Mouse (Mus musculus) heart, embryonic 11.5 days (tissue): ENCODE measurements at regions not wholly inside any gene's neighbourhood (a gene's known extent, or its start where the extent isn't known, plus 50 kb on each side); places are given as distances from the start of the nearest gene placed in this dataset.

ENCODE experiments used
- ATAC-seq: fragments of 200-750 bp; cut with Nextera tagmentation; replicated peaks from 2 replicates; pipeline ENCODE4 v1.8.0; 2017; ENCODE audit warnings: moderate library complexity; ENCODE audit not compliant: insufficient number of reproducible peaks, low FRiP score, low TSS enrichment
- H3K27ac ChIP-seq: fragments of 300-500 bp; sonication (generic); 2 replicates; pipeline ENCODE4 v1.5.1; 2014; ENCODE audit warnings: mild to moderate bottlenecking, low read depth, low read length
- H3K27me3 ChIP-seq: fragments of 300-500 bp; sonication (generic); 2 replicates; pipeline ENCODE4 v1.6.1; 2014; ENCODE audit warnings: mild to moderate bottlenecking, low read length, mixed read lengths; ENCODE audit not compliant: control insufficient read depth, insufficient read depth
- H3K36me3 ChIP-seq: fragments of 300-500 bp; sonication (generic); 2 replicates; pipeline ENCODE4 v1.6.1; 2014; ENCODE audit warnings: mild to moderate bottlenecking, low read length, moderate library complexity, mixed read lengths; ENCODE audit not compliant: control insufficient read depth, insufficient read depth
- H3K4me1 ChIP-seq: fragments of 300-500 bp; sonication (generic); 2 replicates; pipeline ENCODE4 v1.6.1; 2014; ENCODE audit warnings: low read length; ENCODE audit not compliant: control insufficient read depth, insufficient read depth
- H3K4me2 ChIP-seq: fragments of 300-500 bp; sonication (generic); 2 replicates; pipeline ENCODE4 v1.6.1; 2014; ENCODE audit warnings: mild to moderate bottlenecking, moderate library complexity
- H3K4me3 ChIP-seq: fragments of 300-500 bp; sonication (generic); 2 replicates; pipeline ENCODE4 v1.5.1; 2014; ENCODE audit warnings: low read depth, low read length
- H3K9ac ChIP-seq: fragments of 300-500 bp; sonication (generic); 2 replicates; pipeline ENCODE4 v1.6.1; 2014; ENCODE audit warnings: mild to moderate bottlenecking, low read depth, low read length, moderate library complexity
- H3K9me3 ChIP-seq: fragments of 300-500 bp; sonication (generic); replicated peaks from 2 replicates; pipeline ENCODE4 v1.6.1; 2016; ENCODE audit warnings: low read length; ENCODE audit not compliant: control insufficient read depth
- WGBS: fragments of 180-500 bp; shearing (Covaris S2); extraction: QIAGEN DNeasy Blood & Tissue Kit; methylation state at CpG from one replicate; pipeline ENCODE4 v1.1.7; 2014; ENCODE audit not compliant: insufficient replicate concordance; 5-methylcytosine and 5-hydroxymethylcytosine counted together

DNA sequence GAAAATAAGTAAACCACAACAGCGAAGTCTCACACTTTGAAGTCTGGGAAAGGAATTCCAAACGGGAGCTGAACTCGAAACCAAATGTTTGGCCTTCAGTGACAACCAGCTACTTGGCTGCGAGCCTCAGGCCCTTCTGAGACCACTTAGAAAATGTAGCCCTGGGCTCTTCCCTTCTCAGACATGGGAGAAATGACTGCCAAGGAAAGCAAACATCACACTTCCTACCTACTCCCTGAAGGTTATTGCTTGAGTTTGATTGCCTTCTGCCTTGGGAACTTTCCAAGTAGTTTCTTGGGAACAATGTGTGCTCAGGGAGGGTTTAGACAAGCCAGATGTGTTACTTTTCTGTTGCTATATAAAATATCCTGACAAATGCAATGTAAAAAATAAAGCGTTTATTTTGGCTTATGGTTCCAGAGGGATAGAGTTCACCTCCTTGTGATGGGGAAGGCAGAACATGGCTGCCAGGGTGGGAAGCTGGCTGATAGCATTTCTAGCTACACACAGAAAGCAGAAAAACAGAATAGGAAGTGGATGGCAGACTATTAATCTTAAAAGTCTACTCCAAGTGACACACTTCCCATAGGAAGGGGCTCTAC is 194.8 kb upstream of the Rack1 start:
- no peak overlapping the region for H3K4me2 ChIP-seq
- H3K36me3 ChIP-seq, result no peaks in the 10 kb centered on the region
- no peaks in the 10 kb centered on the region for H3K4me1 ChIP-seq
- no peak overlapping the region for H3K4me3 ChIP-seq
- H3K9ac ChIP-seq, result no peak overlapping the region
- no peak overlapping the region for H3K27ac ChIP-seq
- no peaks in the 10 kb centered on the region for H3K9me3 ChIP-seq
- ATAC-seq, result no peak
- H3K27me3 ChIP-seq, result no peaks in the 10 kb centered on the region
- 54% methylated on average over 5 of the region's 5 CpGs for WGBS

DNA sequence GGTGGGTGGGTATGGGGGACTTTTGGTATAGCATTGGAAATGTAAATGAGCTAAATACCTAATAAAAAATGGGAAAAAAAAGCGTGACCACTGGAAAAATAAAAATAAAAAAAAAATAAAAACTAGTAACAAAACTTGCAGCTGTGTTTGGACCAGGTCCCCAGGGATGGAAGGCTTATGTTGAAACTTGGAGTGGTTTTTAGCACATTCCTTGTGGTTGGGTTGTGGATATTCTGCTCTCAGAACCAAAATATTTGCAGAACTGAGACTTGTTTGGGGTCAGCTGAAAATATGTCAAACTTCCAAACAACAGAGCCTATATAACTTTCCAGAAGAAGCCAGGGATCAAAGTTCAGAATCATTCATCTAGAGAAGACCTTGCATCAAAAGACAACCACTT is 199.0 kb upstream of the Rack1 start:
- no peak for ATAC-seq
- Histone ChIP-seq H3K9ac (no peak overlapping the region), H3K4me2 (no peak overlapping the region), H3K4me3 (no peak overlapping the region), H3K36me3 (no peaks in the 10 kb centered on the region), H3K27me3 (no peaks in the 10 kb centered on the region), H3K4me1 (no peaks in the 10 kb centered on the region), H3K27ac (no peak overlapping the region), H3K9me3 (no peaks in the 10 kb centered on the region)
- 70% methylated on average over 1 of the region's 1 CpGs for WGBS

DNA sequence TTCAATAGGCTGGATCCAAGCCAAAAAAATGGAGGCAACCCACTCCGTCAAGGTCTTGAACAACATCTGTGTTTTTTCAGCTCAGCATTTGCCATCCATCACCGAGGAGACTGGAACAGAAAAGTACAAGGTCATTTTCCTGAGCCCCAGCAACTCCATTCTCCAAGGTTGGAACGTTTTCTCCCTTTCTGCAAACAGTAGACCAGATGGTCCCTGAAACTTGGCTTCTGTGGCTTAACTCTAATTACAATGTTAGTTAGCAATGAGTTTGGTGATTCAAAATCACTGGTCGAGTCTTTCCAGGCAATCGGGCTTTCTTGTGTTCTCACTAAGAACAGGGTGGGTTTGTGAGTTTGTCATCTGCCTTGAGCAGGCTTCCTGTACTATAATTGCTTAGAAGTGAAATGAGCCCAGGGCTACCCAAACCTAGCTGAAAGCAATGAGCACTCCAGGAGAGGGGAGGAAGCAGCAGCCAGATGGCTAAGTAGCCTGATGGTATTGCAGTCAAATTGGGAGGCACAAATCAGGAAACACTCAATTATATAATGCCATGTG is 200.5 kb upstream of the Rack1 start:
- 67% methylated on average over 5 of the region's 5 CpGs for WGBS
- Histone ChIP-seq H3K36me3 (no peaks in the 10 kb centered on the region), H3K4me2 (no peak overlapping the region), H3K4me3 (no peak overlapping the region), H3K9ac (no peak overlapping the region), H3K4me1 (no peaks in the 10 kb centered on the region), H3K27ac (no peak overlapping the region), H3K9me3 (no peaks in the 10 kb centered on the region), H3K27me3 (no peaks in the 10 kb centered on the region)
- ATAC-seq, result no peak

DNA sequence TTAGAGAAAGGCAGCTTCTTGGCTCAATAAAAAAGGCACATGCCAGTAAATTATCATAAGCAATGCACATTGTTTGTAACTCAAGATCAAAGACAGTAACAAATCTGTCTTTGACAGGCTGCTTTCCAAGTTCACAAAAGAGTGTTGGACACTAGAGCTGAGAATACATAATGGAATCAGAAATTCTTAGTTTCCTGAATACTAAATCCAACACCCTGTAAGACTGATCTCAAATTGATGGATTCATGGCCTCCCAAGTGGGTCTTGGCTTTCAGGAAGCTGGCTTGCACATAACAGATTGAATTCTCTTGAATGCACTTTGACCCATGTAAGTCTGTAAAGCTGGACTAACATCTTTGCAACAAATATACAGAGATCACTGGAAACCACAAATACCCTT is 201.1 kb upstream of the Rack1 start:
- no peak for ATAC-seq

DNA sequence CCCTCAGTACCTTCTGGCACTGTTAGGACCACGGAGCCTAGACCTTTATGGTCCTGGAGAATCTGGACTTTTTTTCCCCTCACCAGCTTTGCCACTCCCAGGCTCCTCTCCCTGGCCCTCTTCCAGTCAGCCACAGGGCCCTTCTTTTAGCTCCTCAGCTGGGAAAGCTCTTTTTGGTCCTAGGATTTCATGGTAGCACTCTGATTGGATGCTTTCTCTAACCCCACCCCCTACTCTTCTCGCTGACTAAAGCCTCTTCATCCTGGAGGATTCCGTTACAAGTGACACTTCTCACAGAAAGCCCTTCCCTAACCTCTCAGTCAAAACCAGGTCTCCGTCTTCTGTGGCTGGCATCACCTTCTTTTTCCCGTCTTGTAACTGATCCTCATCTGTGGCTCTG is 205.7 kb upstream of the Rack1 start:
- 18% methylated on average over 5 of the region's 5 CpGs for WGBS
- no peak for ATAC-seq

More for the DNA sequence above, 201.1 kb upstream of the Rack1 start:
- Histone ChIP-seq H3K4me1 (no peaks in the 10 kb centered on the region), H3K4me3 (no peak overlapping the region), H3K27ac (no peak overlapping the region), H3K9ac (no peak overlapping the region), H3K9me3 (no peaks in the 10 kb centered on the region), H3K4me2 (no peak overlapping the region), H3K36me3 (no peaks in the 10 kb centered on the region), H3K27me3 (no peaks in the 10 kb centered on the region)

GRCm38 (mm10) chr11:48588833-48589649 is 211.1 kb upstream of the Rack1 start:
- Histone ChIP-seq H3K4me3 (no peak overlapping the region), H3K4me1 (no peaks in the 10 kb centered on the region), H3K36me3 (no peaks in the 10 kb centered on the region), H3K9ac (no peak overlapping the region), H3K4me2 (no peak overlapping the region), H3K27ac (no peak overlapping the region), H3K27me3 (no peaks in the 10 kb centered on the region), H3K9me3 (no peaks in the 10 kb centered on the region)
- no peak; the same call in 1 of the 2 replicates for ATAC-seq
- WGBS, result 29% methylated on average over 9 of the region's 9 CpGs

More for the DNA sequence above, 205.7 kb upstream of the Rack1 start:
- Histone ChIP-seq H3K4me1 (no peaks in the 10 kb centered on the region), H3K9me3 (no peaks in the 10 kb centered on the region), H3K27ac (no peak overlapping the region), H3K4me3 (no peak overlapping the region), H3K27me3 (no peaks in the 10 kb centered on the region), H3K36me3 (no peaks in the 10 kb centered on the region), H3K9ac (no peak overlapping the region), H3K4me2 (no peak overlapping the region)

GRCm38 (mm10) chr11:48568769-48569168 is 231.4 kb upstream of the Rack1 start:
- no peak for ATAC-seq
- Histone ChIP-seq H3K36me3 (no peaks in the 10 kb centered on the region), H3K4me1 (peaks cover 3% of the 10 kb centered on the region; the same call in 1 of the 2 replicates), H3K27ac (no peak overlapping the region), H3K27me3 (no peaks in the 10 kb centered on the region), H3K9ac (no peak overlapping the region), H3K9me3 (no peaks in the 10 kb centered on the region), H3K4me3 (no peak overlapping the region), H3K4me2 (no peak overlapping the region)
- WGBS, result 84% methylated on average over 3 of the region's 3 CpGs

DNA sequence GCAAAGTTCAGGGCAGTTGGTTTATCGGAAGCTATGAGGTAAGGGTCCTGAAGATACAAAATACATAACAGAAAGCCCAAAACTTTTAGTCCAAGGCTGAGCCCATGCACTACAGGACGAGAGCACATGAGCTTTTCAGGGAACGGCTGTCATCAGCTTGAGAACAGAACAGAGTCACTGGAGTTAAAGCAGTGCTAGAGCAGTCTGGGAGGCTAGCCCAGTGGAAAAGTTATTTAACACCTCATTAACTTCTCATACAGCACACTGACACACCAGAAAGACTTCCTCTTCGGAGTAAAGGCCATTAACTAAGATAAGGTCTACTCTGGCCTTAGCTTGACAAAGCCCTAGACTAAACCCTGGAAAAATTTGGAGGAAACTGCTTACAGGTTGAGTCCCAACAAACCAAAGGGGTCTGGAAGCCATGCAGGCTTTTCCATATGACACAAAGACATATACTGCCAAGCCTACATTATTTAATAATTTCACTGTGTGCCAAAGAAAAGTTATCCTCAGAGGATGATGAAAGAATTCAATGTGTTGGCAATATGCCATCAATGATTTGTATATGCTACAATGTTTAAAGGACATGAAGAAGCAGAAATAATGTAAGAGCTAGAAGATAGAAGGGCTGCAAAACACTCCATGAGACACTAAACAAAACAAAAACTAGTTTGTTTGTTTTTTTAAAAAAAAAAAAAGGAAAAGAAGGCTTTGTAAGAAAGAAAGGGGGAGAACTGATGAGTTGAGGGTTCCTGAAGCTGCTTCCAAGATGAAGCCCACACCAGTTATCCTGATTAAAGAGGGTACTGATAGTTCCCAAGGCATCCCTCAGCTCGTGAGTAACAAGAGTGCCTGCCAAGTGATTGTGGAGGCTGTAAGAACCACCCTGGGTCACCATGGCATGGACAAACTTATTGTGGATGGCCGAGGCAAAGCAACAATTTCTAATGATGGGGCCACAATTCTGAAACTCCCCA is 232.3 kb upstream of the Rack1 start:
- H3K9ac ChIP-seq, result no peak overlapping the region
- no peak for ATAC-seq
- 37% methylated on average over 6 of the region's 6 CpGs for WGBS

More for the DNA sequence above, 232.3 kb upstream of the Rack1 start:
- Histone ChIP-seq H3K4me3 (no peak overlapping the region), H3K36me3 (no peaks in the 10 kb centered on the region), H3K4me1 (peaks cover 3% of the 10 kb centered on the region; the same call in 1 of the 2 replicates), H3K27ac (no peak overlapping the region), H3K27me3 (no peaks in the 10 kb centered on the region), H3K4me2 (no peak overlapping the region), H3K9me3 (no peaks in the 10 kb centered on the region)
